Mouse (Mus musculus): ENCODE results near the gene Mob3a.

GRCm38 (mm10) chr10:80741634-80742179 lies 39.9 kb upstream of the Mob3a start:
- TF ChIP-seq CTCF (IDR thresholded peaks at IDR 0.05; ENCODE audit: borderline replicate concordance, control insufficient read depth, extremely low read depth, insufficient read depth, low read length, poor library complexity) = peak; percentile 45; the same call in 1 of the 2 replicates
- TF ChIP-seq POLR2A (IDR thresholded peaks at IDR 0.05; ENCODE audit: control insufficient read depth, extremely low read depth, insufficient read depth, low read length, poor library complexity) = no peak
